Mouse (Mus musculus) intestine, embryonic 15.5 days (tissue): ENCODE results near the gene Scarb1. TPM values are rescaled to one million over a fixed set of nuclear protein-coding genes. Genes with fewer than 3 reads are reported as not detected.

Experiments
- ATAC-seq: fragments of 200-750 bp; cut with Nextera tagmentation; 2 replicates; pipeline ENCODE4 v1.8.0; 2017; ENCODE audit warnings: moderate TSS enrichment, moderate library complexity
- H3K27ac ChIP-seq: fragments of 300-500 bp; sonication (generic); 2 replicates; pipeline ENCODE4 v1.5.1; 2015; ENCODE audit warnings: mild to moderate bottlenecking, inconsistent platforms
- H3K27me3 ChIP-seq: fragments of 300-500 bp; sonication (generic); replicated peaks from 2 replicates; pipeline ENCODE4 v1.6.1; 2015; ENCODE audit warnings: inconsistent platforms
- H3K36me3 ChIP-seq: fragments of 300-500 bp; sonication (generic); 2 replicates; pipeline ENCODE4 v1.6.1; 2015; ENCODE audit warnings: inconsistent platforms
- H3K4me1 ChIP-seq: fragments of 300-500 bp; sonication (generic); replicated peaks from 2 replicates; pipeline ENCODE4 v1.6.1; 2015; ENCODE audit warnings: inconsistent platforms
- H3K4me2 ChIP-seq: fragments of 300-500 bp; sonication (generic); replicated peaks from 2 replicates; pipeline ENCODE4 v1.6.1; 2015; ENCODE audit warnings: mild to moderate bottlenecking, inconsistent platforms
- H3K4me3 ChIP-seq: fragments of 300-500 bp; sonication (generic); replicated peaks from 2 replicates; pipeline ENCODE4 v1.5.1; 2015; ENCODE audit warnings: inconsistent platforms
- H3K9ac ChIP-seq: fragments of 300-500 bp; sonication (generic); 2 replicates; pipeline ENCODE4 v1.6.1; 2015; ENCODE audit warnings: inconsistent platforms
- H3K9me3 ChIP-seq: fragments of 300-500 bp; sonication (generic); 2 replicates; pipeline ENCODE4 v1.6.1; 2016; ENCODE audit warnings: inconsistent platforms
- WGBS: fragments of 180-500 bp; shearing (Covaris S2); methylation state at CpG from one replicate; pipeline ENCODE4 v1.1.7; 2015; 5-methylcytosine and 5-hydroxymethylcytosine counted together
- polyA plus RNA-seq: library from polyadenylated mRNA; unstranded; fragments of >200 nt; fragmentation: Nextera tagmentation; extraction: Ambion mirVana; gene quantifications from 2 replicates; pipeline ENCODE4 v1.2.1, GENCODE M21; 2015

Gene Scarb1
- polyA plus RNA-seq, 1 experiment from 2014 or later, result 59.3 TPM

DNA sequence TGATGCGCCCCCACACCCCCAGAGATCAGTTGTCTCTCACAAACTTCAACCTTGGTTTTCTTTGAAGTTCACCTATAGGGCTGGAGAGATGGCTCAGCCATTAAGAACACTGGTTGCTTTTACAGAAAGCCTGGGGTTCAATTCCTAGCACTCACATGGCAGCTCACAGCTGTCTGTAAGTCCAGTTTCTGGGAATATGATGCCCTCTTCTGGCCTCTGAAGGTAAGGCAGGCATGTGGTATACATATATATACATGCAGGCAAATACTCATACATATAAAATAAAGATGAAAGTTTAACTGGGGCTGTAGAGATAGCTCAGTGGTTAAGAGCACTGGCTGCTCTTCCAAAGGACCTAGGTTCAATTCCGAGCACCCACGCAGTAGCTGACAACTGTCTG is 105.5 kb downstream of the Scarb1 start:
- no peak overlapping the region for H3K27ac ChIP-seq
- no peak overlapping the region for H3K4me2 ChIP-seq
- H3K36me3 ChIP-seq, result no peaks in the 10 kb centered on the region
- 95% methylated on average over 3 of the region's 3 CpGs for WGBS
- H3K4me1 ChIP-seq, result 0 out of 2 replicates have a peak, but pooled peaks cover 7% of the 10 kb centered on the region
- no peaks in the 10 kb centered on the region for H3K9me3 ChIP-seq
- no peak overlapping the region for H3K9ac ChIP-seq
- no peak overlapping the region for H3K4me3 ChIP-seq
- no peak for ATAC-seq
- no peaks in the 10 kb centered on the region for H3K27me3 ChIP-seq

DNA sequence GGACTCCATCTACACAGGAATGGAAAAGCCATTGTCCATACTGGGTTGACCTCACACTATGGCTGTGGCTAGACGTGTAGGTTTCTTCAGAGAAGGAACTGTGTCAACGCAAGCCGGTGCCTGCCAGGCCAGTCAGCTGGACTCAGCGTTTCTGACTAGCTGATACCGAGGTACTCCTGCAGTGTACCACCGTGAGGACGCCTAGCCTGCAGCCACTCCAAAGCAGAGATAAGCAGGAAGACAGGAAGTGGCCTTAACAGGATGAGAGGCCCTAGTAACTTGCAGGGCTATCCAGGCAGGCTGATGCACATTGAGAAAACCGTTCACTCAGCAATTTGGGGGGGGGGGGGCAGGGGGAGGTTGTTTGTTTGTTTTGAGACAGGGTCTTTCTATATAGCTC is 106.5 kb downstream of the Scarb1 start:
- ATAC-seq, result no peak
- WGBS, result 57% methylated on average over 8 of the region's 8 CpGs

DNA sequence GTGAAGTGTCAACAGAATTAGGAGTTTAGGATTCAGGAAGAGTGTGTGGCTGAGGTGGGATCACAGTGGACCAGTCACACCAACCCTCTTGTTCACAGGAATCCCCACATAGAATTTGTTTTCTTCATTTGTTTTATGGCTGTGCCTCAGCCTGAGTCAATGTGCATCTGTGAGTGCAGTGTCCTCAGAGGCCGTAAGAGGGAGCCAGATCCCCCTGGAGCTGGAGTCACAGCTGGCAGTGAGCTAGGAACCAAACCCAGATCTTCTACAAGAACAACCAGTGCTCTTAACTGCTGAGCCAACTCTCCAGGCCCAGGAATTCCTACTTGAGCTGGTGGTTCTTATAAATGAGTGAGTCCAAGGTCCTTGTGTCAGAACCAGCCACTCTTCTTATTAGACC is 107.4 kb downstream of the Scarb1 start:
- no peaks in the 10 kb centered on the region for H3K27me3 ChIP-seq
- H3K4me1 ChIP-seq, result 0 out of 2 replicates have a peak, but pooled peaks cover 7% of the 10 kb centered on the region
- H3K4me2 ChIP-seq, result no peak overlapping the region
- no peak for ATAC-seq
- H3K4me3 ChIP-seq, result no peak overlapping the region
- H3K9ac ChIP-seq, result no peak overlapping the region
- H3K27ac ChIP-seq, result no peak overlapping the region
- H3K36me3 ChIP-seq, result no peaks in the 10 kb centered on the region
- 95% methylated on average over 1 of the region's 1 CpGs for WGBS
- H3K9me3 ChIP-seq, result no peaks in the 10 kb centered on the region

More for the DNA sequence above, 106.5 kb downstream of the Scarb1 start:
- Histone ChIP-seq H3K27me3 (no peaks in the 10 kb centered on the region), H3K9me3 (no peaks in the 10 kb centered on the region), H3K36me3 (no peaks in the 10 kb centered on the region), H3K4me2 (no peak overlapping the region), H3K9ac (no peak overlapping the region), H3K27ac (no peak overlapping the region), H3K4me1 (0 out of 2 replicates have a peak, but pooled peaks cover 7% of the 10 kb centered on the region), H3K4me3 (no peak overlapping the region)

DNA sequence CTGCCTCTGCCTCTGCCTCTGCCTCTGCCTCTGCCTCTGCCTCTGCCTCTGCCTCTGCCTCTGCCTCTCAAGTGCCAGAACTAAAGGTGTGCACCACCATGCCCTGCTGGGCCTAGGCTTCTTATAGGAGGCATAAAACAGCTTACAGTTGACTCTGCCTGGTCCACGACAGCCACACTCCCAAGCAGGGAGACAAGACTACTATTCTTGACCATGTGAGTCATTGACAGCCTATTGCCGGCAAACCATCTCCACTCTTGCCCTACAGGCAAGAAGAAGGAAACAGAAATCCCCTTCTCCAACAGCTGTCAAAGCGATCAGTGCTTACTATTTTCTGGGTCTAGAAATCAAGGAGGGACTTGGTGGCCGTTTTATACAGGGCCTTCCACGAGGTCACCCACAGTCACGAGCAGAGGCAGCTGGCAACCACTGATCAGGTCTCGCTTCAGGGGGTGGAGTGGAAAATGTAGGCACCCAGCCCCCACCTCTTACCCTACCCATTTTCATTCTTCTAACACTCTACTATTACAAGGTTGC is 108.4 kb downstream of the Scarb1 start:
- H3K9ac ChIP-seq, result no peak overlapping the region
- no peak for ATAC-seq
- no peak overlapping the region for H3K27ac ChIP-seq
- no peaks in the 10 kb centered on the region for H3K27me3 ChIP-seq
- 86% methylated on average over 7 of the region's 7 CpGs for WGBS
- H3K4me1 ChIP-seq, result 0 out of 2 replicates have a peak, but pooled peaks cover 3% of the 10 kb centered on the region
- H3K4me3 ChIP-seq, result no peak overlapping the region
- no peak overlapping the region for H3K4me2 ChIP-seq
- H3K36me3 ChIP-seq, result no peaks in the 10 kb centered on the region; the same call in 1 of the 2 replicates
- no peaks in the 10 kb centered on the region for H3K9me3 ChIP-seq

DNA sequence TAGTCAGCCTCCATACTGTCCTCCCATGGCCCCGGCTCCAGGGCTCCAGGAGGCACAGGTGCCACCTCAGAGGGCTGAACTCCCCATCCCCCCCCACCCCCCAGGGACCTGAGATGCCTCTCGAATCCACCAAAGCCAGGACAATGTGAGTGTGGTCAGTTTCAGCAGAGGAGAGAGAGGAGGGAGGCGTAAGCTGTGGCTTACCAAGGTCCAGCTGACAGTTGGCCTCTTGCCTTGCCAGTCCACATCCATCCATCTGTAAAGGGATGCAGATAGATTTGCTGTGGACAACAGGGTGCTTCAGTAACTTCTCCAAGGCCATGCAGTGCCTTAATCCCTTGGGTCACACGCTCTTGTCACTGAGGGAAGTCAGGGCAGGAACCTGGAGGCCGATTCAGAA is 110.4 kb downstream of the Scarb1 start:
- H3K9me3 ChIP-seq, result no peaks in the 10 kb centered on the region
- no peak overlapping the region for H3K4me3 ChIP-seq
- no peak overlapping the region for H3K4me2 ChIP-seq
- H3K27me3 ChIP-seq, result no peaks in the 10 kb centered on the region
- H3K9ac ChIP-seq, result no peak overlapping the region
- no peak overlapping the region for H3K27ac ChIP-seq
- 78% methylated on average over 5 of the region's 5 CpGs for WGBS
- no peaks in the 10 kb centered on the region; the same call in 1 of the 2 replicates for H3K36me3 ChIP-seq
- H3K4me1 ChIP-seq, result no peaks in the 10 kb centered on the region
- no peak for ATAC-seq

DNA sequence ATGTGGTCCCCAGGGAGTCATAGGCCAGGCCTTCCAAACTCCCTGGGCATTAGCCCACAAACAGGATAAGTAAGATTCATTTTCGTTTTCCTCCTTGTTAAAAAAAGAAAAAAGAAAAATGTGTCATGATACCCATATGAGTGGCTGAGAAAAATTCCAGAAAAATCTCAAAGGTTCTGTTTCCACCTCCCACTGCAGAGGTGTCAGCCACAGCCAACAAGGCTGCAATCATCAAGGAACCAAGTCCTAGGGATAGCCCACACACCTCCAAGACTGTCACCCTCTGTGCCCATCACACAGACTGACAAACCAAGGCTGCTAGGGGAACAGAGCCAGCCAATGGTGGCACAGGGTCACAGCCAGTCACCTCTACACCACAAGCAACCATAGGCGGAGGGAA is 111.8 kb downstream of the Scarb1 start:
- no peak overlapping the region for H3K9ac ChIP-seq
- no peak overlapping the region for H3K4me2 ChIP-seq
- H3K27me3 ChIP-seq, result no peaks in the 10 kb centered on the region
- 84% methylated on average over 2 of the region's 2 CpGs for WGBS
- no peaks in the 10 kb centered on the region for H3K9me3 ChIP-seq
- no peak for ATAC-seq
- no peak overlapping the region for H3K4me3 ChIP-seq
- H3K4me1 ChIP-seq, result no peaks in the 10 kb centered on the region
- H3K36me3 ChIP-seq, result no peaks in the 10 kb centered on the region; the same call in 1 of the 2 replicates
- no peak overlapping the region for H3K27ac ChIP-seq

DNA sequence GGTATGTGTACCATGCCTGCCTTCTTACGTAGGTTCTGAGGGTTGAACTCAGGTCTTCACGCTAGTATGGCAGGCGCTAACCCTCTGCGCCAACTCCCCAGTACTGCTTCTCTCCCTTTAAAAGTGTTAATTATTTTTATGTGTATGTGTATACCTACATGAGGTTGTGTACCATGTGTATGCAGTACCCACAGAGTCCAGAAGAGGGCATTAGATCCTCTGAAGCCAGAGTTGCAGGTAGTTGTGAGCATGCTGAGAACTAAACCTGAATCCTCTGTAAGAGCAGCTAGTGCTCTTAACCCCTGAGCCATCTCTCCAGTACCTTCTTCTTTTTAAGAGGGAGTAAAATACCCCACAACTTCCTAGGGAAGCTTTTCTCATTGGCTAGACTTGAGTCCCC is 113.2 kb downstream of the Scarb1 start:
- no peak overlapping the region for H3K9ac ChIP-seq
- 97% methylated on average over 4 of the region's 4 CpGs for WGBS

More for the DNA sequence above, 113.2 kb downstream of the Scarb1 start:
- no peak overlapping the region for H3K4me2 ChIP-seq
- no peak overlapping the region for H3K27ac ChIP-seq
- H3K4me3 ChIP-seq, result no peak overlapping the region
- no peaks in the 10 kb centered on the region for H3K4me1 ChIP-seq
- no peaks in the 10 kb centered on the region; the same call in 1 of the 2 replicates for H3K36me3 ChIP-seq
- no peaks in the 10 kb centered on the region for H3K9me3 ChIP-seq
- H3K27me3 ChIP-seq, result no peaks in the 10 kb centered on the region
- no peak for ATAC-seq

Other genes starting within 250 kb of the Scarb1 start
- 19.9 and 20.0 TPM in 2 replicates for gene Ncor2, start 161.9 kb downstream of the Scarb1 start, polyA plus RNA-seq
- gene Gm10382, start 48.2 kb upstream of the Scarb1 start, polyA plus RNA-seq, result 0.23 and 0.40 TPM in 2 replicates
- 875 and 888 TPM in 2 replicates for gene Ubc, start 49.1 kb upstream of the Scarb1 start, polyA plus RNA-seq
- gene Dhx37, start 93.0 kb upstream of the Scarb1 start, polyA plus RNA-seq, result 10.7 and 11.3 TPM in 2 replicates
- 59.6 and 60.4 TPM in 2 replicates for gene Bri3bp, start 100.5 kb upstream of the Scarb1 start, polyA plus RNA-seq
- gene Aacs, start 134.7 kb upstream of the Scarb1 start, polyA plus RNA-seq, result 73.0 and 77.0 TPM in 2 replicates
- 0.25 and 0.28 TPM in 2 replicates for gene Tmem132b, start 190.7 kb upstream of the Scarb1 start, polyA plus RNA-seq